Mouse (Mus musculus): ENCODE results near the gene Ntrk1.

Ntrk1 gene

DNA sequence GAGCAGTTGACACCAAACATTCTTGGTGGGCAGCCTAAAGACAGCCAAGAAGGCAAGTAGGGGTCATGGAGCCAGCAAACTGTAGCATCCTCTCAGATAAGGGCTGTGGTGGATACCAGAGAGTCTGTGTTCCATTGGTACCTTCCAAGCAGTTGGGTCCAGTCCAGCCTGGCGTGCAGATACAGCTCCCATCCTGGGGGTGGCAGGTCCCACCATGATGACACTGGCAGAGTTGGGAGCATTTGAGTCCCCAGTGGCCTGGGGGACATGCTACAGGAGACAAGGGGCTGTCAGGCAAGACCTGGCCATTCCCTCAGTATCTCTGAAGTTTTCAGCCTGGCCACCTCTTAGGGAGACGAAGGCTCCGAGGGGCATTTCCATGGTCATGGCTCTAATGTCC lies 42.4 kb downstream of the Ntrk1 start:
- no peak for DNase-seq (ENCODE audit: low read depth, low spot score)

DNA sequence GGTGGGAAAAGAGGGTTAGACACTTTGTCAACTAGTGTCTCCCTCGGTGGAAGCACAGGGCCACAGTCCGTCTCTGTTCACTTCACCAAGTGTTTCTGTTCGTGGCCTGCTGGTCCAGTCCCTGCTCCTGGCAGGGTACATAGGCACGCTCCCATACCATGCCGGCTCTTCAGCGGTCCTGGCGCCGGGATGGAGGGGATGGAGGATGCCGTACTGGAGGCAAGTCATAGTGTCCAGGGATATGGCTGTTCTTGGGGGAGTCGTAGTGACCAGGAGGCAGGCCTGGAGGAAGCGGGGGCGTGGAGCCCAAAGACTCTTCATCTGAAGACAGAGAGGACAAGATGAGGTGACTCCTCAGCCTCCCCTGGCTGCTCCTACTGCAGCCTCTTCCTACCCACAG lies 45.0 kb downstream of the Ntrk1 start:
- no peak for DNase-seq (ENCODE audit: low read depth, low spot score)

DNA sequence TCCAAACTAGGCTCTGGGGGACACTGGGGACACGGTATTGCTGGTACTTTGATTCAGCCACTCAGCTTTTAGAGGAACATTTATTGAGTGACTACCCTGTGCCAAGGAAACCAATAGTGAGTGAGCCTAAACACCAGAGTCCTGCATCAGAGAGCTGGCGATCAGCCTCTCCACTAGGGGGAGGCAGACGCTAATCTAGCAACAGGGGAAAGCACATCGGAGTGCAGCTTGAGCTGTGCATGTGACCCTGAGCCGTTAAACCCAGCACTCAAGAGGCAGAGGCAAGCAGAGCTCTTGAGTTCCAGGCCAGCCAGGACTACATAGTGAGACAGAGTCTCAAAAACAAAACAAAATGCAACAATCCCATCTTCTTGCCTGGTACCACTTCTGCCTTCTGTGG lies 45.9 kb downstream of the Ntrk1 start:
- peak; percentile 89 for DNase-seq (ENCODE audit: low read depth, low spot score)

DNA sequence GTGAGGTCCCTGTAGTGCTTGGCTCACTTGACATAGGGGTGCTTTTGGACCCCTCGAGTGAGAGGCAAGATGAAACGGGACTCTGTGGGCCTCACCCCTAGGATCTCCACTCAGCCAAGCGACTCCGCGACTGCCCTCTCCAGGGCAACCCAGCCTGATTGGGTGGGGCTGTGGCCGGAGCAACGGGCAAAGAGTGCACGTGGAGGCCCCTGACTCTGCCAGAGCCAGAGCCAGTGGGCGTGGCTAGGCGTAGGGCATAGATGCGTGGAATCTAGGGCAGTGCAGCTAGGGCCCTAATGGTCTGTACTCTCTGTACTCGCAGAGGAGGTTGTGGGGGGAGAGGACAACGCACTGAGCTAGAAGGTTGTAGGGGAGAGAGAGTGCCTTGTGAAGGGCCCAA lies 46.5 kb downstream of the Ntrk1 start, which contains the start of gene Lrrc71:
TSS of gene Lrrc71 (minus strand) at position 195 of the 400 bp plus-strand sequence.
- peak; percentile 64 for DNase-seq (ENCODE audit: low read depth, low spot score)

DNA sequence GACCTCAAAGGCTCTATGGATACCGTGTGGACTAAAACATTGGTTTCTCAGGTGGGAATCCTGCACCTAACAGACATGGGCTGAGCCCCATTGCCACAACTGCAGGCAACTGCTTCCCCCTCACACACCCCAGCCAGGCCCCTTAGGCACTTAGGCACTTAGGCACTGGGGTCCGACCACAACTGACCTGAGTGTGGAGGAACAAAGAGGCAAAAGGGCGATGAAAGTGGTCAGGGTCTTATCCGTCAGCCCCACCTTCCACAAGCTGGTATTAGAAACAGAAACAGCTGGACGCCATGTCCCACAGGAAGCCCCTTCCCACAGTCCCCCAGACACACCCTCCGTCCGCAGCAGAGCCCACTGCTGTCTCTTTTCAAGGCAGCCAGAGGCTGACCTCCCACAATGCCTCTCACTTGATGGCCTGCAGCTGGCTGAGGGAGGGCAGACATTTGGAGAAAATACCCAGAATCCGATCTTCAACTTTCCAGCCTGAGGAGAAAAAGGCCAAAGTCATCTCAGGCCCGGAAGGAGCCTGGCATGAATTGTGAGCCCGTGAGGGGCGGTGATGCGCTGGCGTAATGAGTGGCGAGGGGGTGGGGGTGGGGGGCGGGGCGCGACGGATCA lies 49.8 kb downstream of the Ntrk1 start:
- DNase-seq (ENCODE audit: low read depth, low spot score), result no peak

DNA sequence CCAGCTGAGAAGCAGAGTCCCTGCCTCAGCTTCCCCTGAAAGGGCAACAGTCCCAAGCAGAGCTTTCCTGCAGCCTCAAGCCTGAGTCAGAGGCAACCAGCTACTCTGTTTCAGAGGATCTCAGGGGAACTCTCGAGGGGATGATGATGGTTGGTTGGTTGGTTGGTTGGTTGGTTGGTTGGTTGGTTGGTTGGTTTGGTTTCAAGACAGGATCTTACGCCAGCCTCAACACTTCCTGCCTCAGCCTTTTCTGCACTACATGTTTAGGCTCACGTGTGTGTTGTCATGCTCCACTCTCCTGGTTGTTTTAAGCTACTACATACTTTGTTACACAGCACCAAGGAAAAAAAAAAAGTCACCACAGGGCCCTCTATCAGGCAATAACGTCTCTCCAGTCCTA lies 51.0 kb downstream of the Ntrk1 start:
- DNase-seq (ENCODE audit: low read depth, low spot score), result no peak

DNA sequence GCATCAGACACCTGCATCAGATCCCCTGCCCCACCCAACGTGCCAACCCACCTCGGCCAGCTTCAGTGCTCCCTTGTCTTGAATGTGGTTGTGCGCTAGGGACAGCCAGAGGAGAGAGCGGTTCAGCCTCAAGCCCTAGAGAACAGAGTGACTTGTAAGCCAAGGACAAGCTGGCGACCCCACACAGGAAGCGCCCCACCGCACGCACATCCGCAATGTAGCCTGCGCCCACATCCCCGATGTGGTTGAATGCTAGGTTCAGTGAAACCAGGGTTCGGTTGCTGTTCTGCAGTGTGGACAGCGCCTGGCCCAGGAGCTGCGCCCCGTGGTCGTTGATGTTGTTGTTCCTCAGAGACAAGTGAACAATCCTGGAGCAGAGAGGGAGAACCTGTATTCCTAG lies 52.2 kb downstream of the Ntrk1 start:
- no peak for DNase-seq (ENCODE audit: low read depth, low spot score)

DNA sequence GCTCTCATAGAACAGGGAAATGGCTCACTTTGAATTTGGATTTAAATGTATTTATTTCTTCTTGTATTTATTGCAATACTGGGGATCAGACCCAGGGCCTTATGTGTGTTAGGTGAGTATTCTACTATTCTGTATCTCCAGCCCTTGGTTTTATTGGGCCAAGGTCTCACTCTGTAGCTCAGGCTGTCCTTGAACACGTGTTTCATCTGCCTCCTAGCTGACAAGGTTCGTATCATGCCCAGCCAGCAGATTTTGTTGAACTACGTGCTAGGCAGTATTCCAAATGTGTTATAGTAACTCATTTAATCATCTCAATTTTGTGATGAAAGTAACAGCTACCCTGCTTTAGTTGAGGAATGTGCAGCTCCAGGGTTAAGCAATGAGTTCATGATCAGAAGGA lies 52.9 kb downstream of the Ntrk1 start:
- no peak for DNase-seq (ENCODE audit: low read depth, low spot score)

DNA sequence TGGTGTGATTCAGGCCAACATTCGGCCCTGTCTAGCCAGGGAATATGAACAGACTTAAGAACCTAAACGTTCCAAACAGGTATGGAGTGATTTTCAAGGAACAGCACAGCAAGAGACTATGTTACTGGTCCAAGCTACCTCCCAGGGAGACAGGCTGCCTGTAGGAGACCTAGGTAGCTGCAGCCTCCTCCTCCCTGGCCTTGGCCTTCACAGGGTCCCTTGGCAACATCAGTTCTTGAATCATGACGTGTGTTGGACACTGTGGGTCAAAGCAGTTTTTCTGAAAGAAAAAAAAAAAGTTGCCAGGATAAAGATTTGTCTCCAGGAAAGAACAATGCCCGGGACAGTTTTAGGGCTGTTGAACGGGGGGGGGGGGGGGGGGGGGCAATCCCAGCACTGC lies 56.1 kb downstream of the Ntrk1 start:
- no peak for DNase-seq (ENCODE audit: low read depth, low spot score)

DNA sequence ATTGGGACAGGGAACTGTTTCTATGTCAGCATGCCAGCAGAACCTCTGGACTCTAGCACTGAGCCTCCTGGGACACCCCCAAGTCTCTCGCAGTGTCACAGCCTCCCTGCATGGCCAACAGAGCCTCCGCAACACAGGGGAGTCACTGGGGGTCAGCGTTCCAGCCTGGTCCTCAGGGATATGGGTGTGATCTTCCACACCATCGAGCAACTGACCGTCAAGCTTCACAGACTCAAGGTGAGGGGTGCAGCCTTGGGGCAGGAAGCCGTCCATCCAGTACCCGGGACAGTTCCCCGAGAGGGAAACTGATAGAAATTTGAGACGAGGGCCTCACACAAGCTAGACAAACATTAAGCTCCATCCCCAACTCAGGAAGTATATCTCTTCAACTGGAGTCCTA lies 59.6 kb downstream of the Ntrk1 start:
- no peak for DNase-seq (ENCODE audit: low read depth, low spot score)

DNA sequence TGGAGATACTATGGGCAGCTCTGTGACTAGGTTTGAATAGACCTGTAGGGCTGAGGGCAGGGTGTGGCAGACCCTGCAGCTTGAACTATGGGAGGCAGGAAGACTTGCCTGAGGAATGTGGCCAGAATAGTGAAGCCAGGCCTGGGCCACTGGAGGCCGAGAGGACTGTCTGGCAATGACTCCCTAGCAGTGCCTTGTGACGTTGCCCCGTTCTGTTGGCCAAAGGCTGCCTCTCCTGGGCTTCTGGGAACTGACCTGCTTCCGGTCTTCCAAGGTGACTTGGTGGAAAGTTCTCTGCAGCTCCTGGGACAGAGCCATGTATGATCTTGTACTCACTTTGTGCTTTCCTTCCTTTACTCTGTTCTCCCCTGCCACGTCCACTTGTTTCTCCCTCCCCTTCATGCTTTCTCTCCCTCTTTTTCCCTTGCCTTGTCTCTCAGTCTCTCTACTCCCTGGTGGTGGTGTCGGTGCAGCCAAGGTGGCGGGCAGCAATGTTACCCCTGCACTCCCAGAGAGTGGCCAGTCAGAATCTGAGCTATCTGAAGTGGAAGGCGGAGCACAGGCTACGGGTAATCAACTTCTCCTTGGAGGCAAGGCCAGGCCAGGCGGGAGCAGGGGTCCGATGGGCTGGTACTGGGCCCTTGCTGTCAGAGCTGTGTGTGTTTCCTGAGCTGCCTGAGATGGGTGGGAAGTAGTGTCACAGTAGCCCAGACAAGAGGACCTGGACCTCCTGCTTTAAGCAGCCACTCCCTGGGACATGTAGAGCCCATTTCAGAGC lies 60.8 kb downstream of the Ntrk1 start:
- no peak for DNase-seq (ENCODE audit: low read depth, low spot score)

DNA sequence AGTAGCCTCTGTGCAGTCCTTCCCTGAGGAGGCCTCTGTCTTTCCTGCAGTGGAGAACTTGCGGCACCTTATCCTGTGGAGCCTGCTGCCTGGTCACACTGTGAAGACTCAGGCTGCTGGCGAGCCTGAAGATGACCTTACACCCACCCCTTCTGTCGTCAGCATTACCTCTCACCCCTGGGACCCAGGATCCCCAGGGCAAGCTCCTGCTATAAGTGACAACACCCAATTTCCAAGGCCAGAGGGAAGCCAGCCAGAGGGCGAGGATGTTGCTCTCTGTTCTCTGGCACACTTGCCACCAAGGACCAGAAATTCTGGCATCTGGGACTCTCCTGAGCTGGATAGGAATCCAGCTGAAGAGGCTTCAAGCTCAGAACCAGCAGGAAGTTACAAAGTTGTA lies 61.9 kb downstream of the Ntrk1 start:
- DNase-seq (ENCODE audit: low read depth, low spot score), result no peak

DNA sequence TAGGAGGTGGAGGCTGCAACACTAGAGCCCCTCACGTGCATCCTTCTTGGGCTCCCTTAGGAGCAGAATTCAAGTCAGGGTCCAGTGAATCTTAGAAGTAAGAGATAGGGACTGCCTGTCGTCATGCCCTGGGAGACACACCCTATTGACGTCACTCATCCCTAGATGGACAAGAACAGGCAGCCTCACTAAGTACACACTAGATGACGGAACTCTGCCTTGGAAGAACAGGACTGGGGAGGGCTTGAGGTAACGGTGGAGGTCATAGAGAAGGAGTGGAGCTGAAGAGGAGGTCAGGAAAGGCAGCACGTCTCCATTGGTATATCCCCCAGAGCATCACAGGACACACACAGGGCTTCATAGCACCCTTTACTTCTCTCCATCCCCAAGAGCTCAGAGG lies 66.3 kb downstream of the Ntrk1 start:
- no peak for DNase-seq (ENCODE audit: low read depth, low spot score)

All from ZHBTc4 (cell line).